Mouse (Mus musculus): ENCODE data around the gene Emc7. TPM values are rescaled to one million over a fixed set of nuclear protein-coding genes. Genes with fewer than 3 reads are reported as not detected.

Gene Emc7
- polyA plus RNA-seq, 1 experiment from 2014 or later: 11.5 TPM

GRCm38 (mm10) chr2:112506841-112507435 lies 52.1 kb downstream of the Emc7 start:
- H3K27ac ChIP-seq: no peak overlapping the region
- ATAC-seq (ENCODE audit: low FRiP score): no peak

GRCm38 (mm10) chr2:112507444-112507843 lies 52.6 kb downstream of the Emc7 start:
- Histone ChIP-seq H3K4me2 (no peak overlapping the region), H3K4me3 (replicated peaks) (no peak overlapping the region), H3K9ac (no peak overlapping the region), H3K4me1 (0 out of 2 replicates have a peak, but pooled peaks cover 8% of the 10 kb centered on the region), H3K36me3 (replicated peaks) (no peaks in the 10 kb centered on the region), H3K27ac (no peak overlapping the region), H3K27me3 (no peaks in the 10 kb centered on the region), H3K9me3 (no peaks in the 10 kb centered on the region)
- ATAC-seq (ENCODE audit: low FRiP score): no peak
- 94% methylated on average over 1 of the region's 1 CpGs for WGBS

More at GRCm38 (mm10) chr2:112506841-112507435, 52.1 kb downstream of the Emc7 start:
- no peaks in the 10 kb centered on the region for H3K27me3 ChIP-seq
- no peaks in the 10 kb centered on the region for H3K9me3 ChIP-seq
- H3K36me3 ChIP-seq (replicated peaks): no peaks in the 10 kb centered on the region
- 86% methylated on average over 5 of the region's 5 CpGs for WGBS
- no peak overlapping the region for H3K4me2 ChIP-seq
- 0 out of 2 replicates have a peak, but pooled peaks cover 8% of the 10 kb centered on the region for H3K4me1 ChIP-seq
- no peak overlapping the region for H3K9ac ChIP-seq
- H3K4me3 ChIP-seq (replicated peaks): no peak overlapping the region

GRCm38 (mm10) chr2:112510140-112510539 lies 55.3 kb downstream of the Emc7 start:
- H3K4me1 ChIP-seq: 0 out of 2 replicates have a peak, but pooled peaks cover 8% of the 10 kb centered on the region
- no peak overlapping the region for H3K4me2 ChIP-seq
- no peak overlapping the region for H3K9ac ChIP-seq
- no peaks in the 10 kb centered on the region for H3K9me3 ChIP-seq
- no peaks in the 10 kb centered on the region for H3K27me3 ChIP-seq
- H3K27ac ChIP-seq: no peak overlapping the region
- no peak overlapping the region for H3K4me3 ChIP-seq (replicated peaks)
- no peak for ATAC-seq (ENCODE audit: low FRiP score)
- H3K36me3 ChIP-seq (replicated peaks): no peaks in the 10 kb centered on the region
- 93% methylated on average over 4 of the region's 4 CpGs for WGBS

GRCm38 (mm10) chr2:112513036-112513435 lies 58.2 kb downstream of the Emc7 start:
- Histone ChIP-seq H3K4me3 (replicated peaks) (no peak overlapping the region), H3K9me3 (no peaks in the 10 kb centered on the region), H3K27ac (no peak overlapping the region), H3K4me1 (0 out of 2 replicates have a peak, but pooled peaks cover 6% of the 10 kb centered on the region), H3K36me3 (replicated peaks) (no peaks in the 10 kb centered on the region), H3K4me2 (no peak overlapping the region), H3K9ac (no peak overlapping the region), H3K27me3 (no peaks in the 10 kb centered on the region)
- WGBS: 67% methylated on average over 1 of the region's 1 CpGs
- no peak for ATAC-seq (ENCODE audit: low FRiP score)

GRCm38 (mm10) chr2:112516728-112517127 lies 61.9 kb downstream of the Emc7 start:
- H3K4me1 ChIP-seq: no peaks in the 10 kb centered on the region
- no peak overlapping the region for H3K4me3 ChIP-seq (replicated peaks)
- H3K9me3 ChIP-seq: no peaks in the 10 kb centered on the region
- H3K4me2 ChIP-seq: no peak overlapping the region
- H3K36me3 ChIP-seq (replicated peaks): no peaks in the 10 kb centered on the region
- no peak for ATAC-seq (ENCODE audit: low FRiP score)
- no peak overlapping the region for H3K9ac ChIP-seq
- H3K27ac ChIP-seq: no peak overlapping the region
- WGBS: 84% methylated on average over 3 of the region's 3 CpGs
- no peaks in the 10 kb centered on the region for H3K27me3 ChIP-seq

GRCm38 (mm10) chr2:112517218-112517617 lies 62.4 kb downstream of the Emc7 start:
- Histone ChIP-seq H3K9ac (no peak overlapping the region), H3K27ac (no peak overlapping the region), H3K9me3 (no peaks in the 10 kb centered on the region), H3K27me3 (no peaks in the 10 kb centered on the region), H3K36me3 (replicated peaks) (no peaks in the 10 kb centered on the region), H3K4me1 (no peaks in the 10 kb centered on the region), H3K4me2 (no peak overlapping the region), H3K4me3 (replicated peaks) (no peak overlapping the region)
- no peak for ATAC-seq (ENCODE audit: low FRiP score)
- WGBS: 87% methylated on average over 3 of the region's 3 CpGs

- Histone ChIP-seq H3K4me2 (no peak overlapping the region), H3K4me3 (replicated peaks) (no peak overlapping the region), H3K27ac (no peak overlapping the region), H3K27me3 (no peaks in the 10 kb centered on the region), H3K9ac (no peak overlapping the region), H3K9me3 (no peaks in the 10 kb centered on the region), H3K36me3 (replicated peaks) (no peaks in the 10 kb centered on the region), H3K4me1 (no peaks in the 10 kb centered on the region)
- ATAC-seq (ENCODE audit: low FRiP score): no peak
Measured at GRCm38 (mm10) chr2:112518541-112518940, 63.7 kb downstream of the Emc7 start.

- ATAC-seq (ENCODE audit: low FRiP score): no peak
- 82% methylated on average over 4 of the region's 4 CpGs for WGBS
Measured at GRCm38 (mm10) chr2:112520526-112521482, 66.0 kb downstream of the Emc7 start.

More at GRCm38 (mm10) chr2:112520526-112521482, 66.0 kb downstream of the Emc7 start:
- Histone ChIP-seq H3K9ac (no peak overlapping the region), H3K9me3 (no peaks in the 10 kb centered on the region), H3K36me3 (replicated peaks) (no peaks in the 10 kb centered on the region), H3K4me2 (no peak overlapping the region), H3K4me3 (replicated peaks) (no peak overlapping the region), H3K27ac (no peak overlapping the region), H3K27me3 (no peaks in the 10 kb centered on the region), H3K4me1 (no peaks in the 10 kb centered on the region)

Other genes with a start within 250 kb of the Emc7 start
- 8.2 and 13.6 TPM in 2 replicates for gene Lpcat4, start 215.5 kb upstream of the Emc7 start, polyA plus RNA-seq (2016; fragmentation: Nextera tagmentation; extraction: Ambion mirVana)
- gene Nutm1, start 195.7 kb upstream of the Emc7 start, polyA plus RNA-seq (2016; fragmentation: Nextera tagmentation; extraction: Ambion mirVana): not detected in 2 replicates
- 152 and 157 TPM in 2 replicates for gene Nop10, start 193.1 kb upstream of the Emc7 start, polyA plus RNA-seq (2016; fragmentation: Nextera tagmentation; extraction: Ambion mirVana)
- gene Slc12a6, start 189.2 kb upstream of the Emc7 start, polyA plus RNA-seq (2016; fragmentation: Nextera tagmentation; extraction: Ambion mirVana): 17.2 and 17.6 TPM in 2 replicates
- gene Gm21985, start 188.7 kb upstream of the Emc7 start, polyA plus RNA-seq (2016; fragmentation: Nextera tagmentation; extraction: Ambion mirVana): not detected in 2 replicates
- gene Emc4, start 87.0 kb upstream of the Emc7 start, polyA plus RNA-seq (2016; fragmentation: Nextera tagmentation; extraction: Ambion mirVana): 104 and 111 TPM in 2 replicates
- 48.6 and 53.4 TPM in 2 replicates for gene Katnbl1, start 75.8 kb upstream of the Emc7 start, polyA plus RNA-seq (2016; fragmentation: Nextera tagmentation; extraction: Ambion mirVana)
- gene Chrm5, start 25.8 kb downstream of the Emc7 start, polyA plus RNA-seq (2016; fragmentation: Nextera tagmentation; extraction: Ambion mirVana): 0.31 TPM in 1 of 2 replicates, not detected in the other
- 5.8 and 6.6 TPM in 2 replicates for gene Aven, start 38.0 kb downstream of the Emc7 start, polyA plus RNA-seq (2016; fragmentation: Nextera tagmentation; extraction: Ambion mirVana)

Data from forebrain, embryonic 12.5 days (tissue).